Mouse (Mus musculus): Measurements from ENCODE around the gene Vmn2r106.

The Vmn2r106 gene

GRCm38 (mm10) chr17:20285453-20285852, at the start of gene Vmn2r106:
Vmn2r106 (minus strand) TSS chr17:20285553.
- WGBS, result 55% methylated on average over 1 of the region's 1 CpGs

GRCm38 (mm10) chr17:20305790-20306189, 20.4 kb upstream of the Vmn2r106 start:
- WGBS, result 97% methylated on average over 1 of the region's 1 CpGs

GRCm38 (mm10) chr17:20255522-20255921, 29.8 kb downstream of the Vmn2r106 start:
- 70% methylated on average over 4 of the region's 4 CpGs for WGBS

GRCm38 (mm10) chr17:20234952-20235351, 50.4 kb downstream of the Vmn2r106 start, which contains the start of gene Vmn2r105:
Vmn2r105 (minus strand) TSS chr17:20235052.
- 70% methylated on average over 2 of the region's 2 CpGs for WGBS
